Mouse (Mus musculus): ENCODE results near the gene Dek. TPM values are rescaled to one million over a fixed set of nuclear protein-coding genes. Genes with fewer than 3 reads are reported as not detected.

The Dek gene
- polyA plus RNA-seq, 1 experiment = 48.6 TPM

GRCm38 (mm10) chr13:47145939-47146338, 39.9 kb upstream of the Dek start:
- Histone ChIP-seq H3K27me3 (ENCODE audit: control insufficient read depth, insufficient read depth, low read length) (no peaks in the 10 kb centered on the region), H3K4me1 (ENCODE audit: control insufficient read depth, insufficient read depth, low read length) (no peaks in the 10 kb centered on the region), H3K27ac (ENCODE audit: insufficient read depth, low read length) (no peak overlapping the region), H3K4me3 (replicated peaks; ENCODE audit: insufficient read depth, low read depth, low read length) (no peak overlapping the region)
- 77% methylated on average over 9 of the region's 9 CpGs for WGBS
- DNase-seq = no peak
- TF ChIP-seq POLR2A (IDR thresholded peaks at IDR 0.05; ENCODE audit: borderline replicate concordance, insufficient read depth, low read length) = no peak
- TF ChIP-seq CTCF (IDR thresholded peaks at IDR 0.05; ENCODE audit: borderline replicate concordance, insufficient read depth, low read depth, low read length) = no peak

- DNase-seq = no peak
- 87% methylated on average over 6 of the region's 6 CpGs for WGBS
- TF ChIP-seq POLR2A (IDR thresholded peaks at IDR 0.05; ENCODE audit: borderline replicate concordance, insufficient read depth, low read length) = no peak
- H3K4me1 ChIP-seq (ENCODE audit: control insufficient read depth, insufficient read depth, low read length) = no peaks in the 10 kb centered on the region
- H3K27me3 ChIP-seq (ENCODE audit: control insufficient read depth, insufficient read depth, low read length) = no peaks in the 10 kb centered on the region
- H3K27ac ChIP-seq (ENCODE audit: insufficient read depth, low read length) = no peak overlapping the region
- no peak overlapping the region for H3K4me3 ChIP-seq (replicated peaks; ENCODE audit: insufficient read depth, low read depth, low read length)
Measured at GRCm38 (mm10) chr13:47142764-47143163, 36.8 kb upstream of the Dek start.

- Histone ChIP-seq H3K4me3 (replicated peaks; ENCODE audit: insufficient read depth, low read depth, low read length) (no peak overlapping the region), H3K4me1 (ENCODE audit: control insufficient read depth, insufficient read depth, low read length) (no peaks in the 10 kb centered on the region), H3K27me3 (ENCODE audit: control insufficient read depth, insufficient read depth, low read length) (no peaks in the 10 kb centered on the region), H3K27ac (ENCODE audit: insufficient read depth, low read length) (no peak overlapping the region)
- TF ChIP-seq POLR2A (IDR thresholded peaks at IDR 0.05; ENCODE audit: borderline replicate concordance, insufficient read depth, low read length) (no peak), CTCF (IDR thresholded peaks at IDR 0.05; ENCODE audit: borderline replicate concordance, insufficient read depth, low read depth, low read length) (no peak)
- 86% methylated on average over 7 of the region's 7 CpGs for WGBS
- no peak for DNase-seq
Measured at GRCm38 (mm10) chr13:47135741-47136140, 29.7 kb upstream of the Dek start.

- Histone ChIP-seq H3K4me3 (replicated peaks; ENCODE audit: insufficient read depth, low read depth, low read length) (no peak overlapping the region), H3K27me3 (ENCODE audit: control insufficient read depth, insufficient read depth, low read length) (no peaks in the 10 kb centered on the region), H3K27ac (ENCODE audit: insufficient read depth, low read length) (no peak overlapping the region), H3K4me1 (ENCODE audit: control insufficient read depth, insufficient read depth, low read length) (no peaks in the 10 kb centered on the region)
- DNase-seq = no peak
- WGBS = 93% methylated on average over 7 of the region's 7 CpGs
- no peak for TF ChIP-seq POLR2A (IDR thresholded peaks at IDR 0.05; ENCODE audit: borderline replicate concordance, insufficient read depth, low read length)
- no peak for TF ChIP-seq CTCF (IDR thresholded peaks at IDR 0.05; ENCODE audit: borderline replicate concordance, insufficient read depth, low read depth, low read length)
Measured at GRCm38 (mm10) chr13:47134836-47135235, 28.8 kb upstream of the Dek start.

GRCm38 (mm10) chr13:47133058-47133457, 27.1 kb upstream of the Dek start:
- H3K27ac ChIP-seq (ENCODE audit: insufficient read depth, low read length) = no peak overlapping the region
- TF ChIP-seq CTCF (IDR thresholded peaks at IDR 0.05; ENCODE audit: borderline replicate concordance, insufficient read depth, low read depth, low read length) = no peak
- TF ChIP-seq POLR2A (IDR thresholded peaks at IDR 0.05; ENCODE audit: borderline replicate concordance, insufficient read depth, low read length) = no peak
- H3K27me3 ChIP-seq (ENCODE audit: control insufficient read depth, insufficient read depth, low read length) = no peaks in the 10 kb centered on the region
- DNase-seq = no peak
- H3K4me3 ChIP-seq (replicated peaks; ENCODE audit: insufficient read depth, low read depth, low read length) = no peak overlapping the region
- no peaks in the 10 kb centered on the region for H3K4me1 ChIP-seq (ENCODE audit: control insufficient read depth, insufficient read depth, low read length)
- WGBS = 82% methylated on average over 8 of the region's 8 CpGs

GRCm38 (mm10) chr13:47129090-47129489, 23.1 kb upstream of the Dek start:
- Histone ChIP-seq H3K27me3 (ENCODE audit: control insufficient read depth, insufficient read depth, low read length) (no peaks in the 10 kb centered on the region), H3K4me1 (ENCODE audit: control insufficient read depth, insufficient read depth, low read length) (no peaks in the 10 kb centered on the region), H3K4me3 (replicated peaks; ENCODE audit: insufficient read depth, low read depth, low read length) (no peak overlapping the region), H3K27ac (ENCODE audit: insufficient read depth, low read length) (no peak overlapping the region)
- TF ChIP-seq CTCF (IDR thresholded peaks at IDR 0.05; ENCODE audit: borderline replicate concordance, insufficient read depth, low read depth, low read length) = no peak
- no peak for TF ChIP-seq POLR2A (IDR thresholded peaks at IDR 0.05; ENCODE audit: borderline replicate concordance, insufficient read depth, low read length)
- DNase-seq = no peak
- 61% methylated on average over 4 of the region's 4 CpGs for WGBS

GRCm38 (mm10) chr13:47125595-47125994, 19.6 kb upstream of the Dek start:
- H3K4me3 ChIP-seq (replicated peaks; ENCODE audit: insufficient read depth, low read depth, low read length) = no peak overlapping the region
- no peak for DNase-seq
- no peak overlapping the region for H3K27ac ChIP-seq (ENCODE audit: insufficient read depth, low read length)
- 82% methylated on average over 5 of the region's 5 CpGs for WGBS
- H3K27me3 ChIP-seq (ENCODE audit: control insufficient read depth, insufficient read depth, low read length) = no peaks in the 10 kb centered on the region
- TF ChIP-seq POLR2A (IDR thresholded peaks at IDR 0.05; ENCODE audit: borderline replicate concordance, insufficient read depth, low read length) = no peak
- no peak for TF ChIP-seq CTCF (IDR thresholded peaks at IDR 0.05; ENCODE audit: borderline replicate concordance, insufficient read depth, low read depth, low read length)
- no peaks in the 10 kb centered on the region for H3K4me1 ChIP-seq (ENCODE audit: control insufficient read depth, insufficient read depth, low read length)

- 20% methylated on average over 6 of the region's 6 CpGs for WGBS
- DNase-seq = no peak
- TF ChIP-seq POLR2A (IDR thresholded peaks at IDR 0.05; ENCODE audit: borderline replicate concordance, insufficient read depth, low read length) (no peak), CTCF (IDR thresholded peaks at IDR 0.05; ENCODE audit: borderline replicate concordance, insufficient read depth, low read depth, low read length) (no peak)
- Histone ChIP-seq H3K27ac (ENCODE audit: insufficient read depth, low read length) (no peak overlapping the region), H3K27me3 (ENCODE audit: control insufficient read depth, insufficient read depth, low read length) (no peaks in the 10 kb centered on the region), H3K4me3 (replicated peaks; ENCODE audit: insufficient read depth, low read depth, low read length) (no peak overlapping the region), H3K4me1 (ENCODE audit: control insufficient read depth, insufficient read depth, low read length) (no peaks in the 10 kb centered on the region)
Measured at GRCm38 (mm10) chr13:47124986-47125385, 19.0 kb upstream of the Dek start.
